Mouse (Mus musculus) forebrain, postnatal 0 days (tissue): Measurements from ENCODE around the gene Gadd45g. TPM values are rescaled to one million over a fixed set of nuclear protein-coding genes. Genes with fewer than 3 reads are reported as not detected.
A peak's percentile ranks its signal among the peaks of the same experiment; 100 is the strongest.

ENCODE experiments used
- ATAC-seq: fragments of 200-750 bp; cut with Nextera tagmentation; 2 replicates; pipeline ENCODE4 v1.8.0; 2017; ENCODE audit warnings: mild to moderate bottlenecking, moderate library complexity
- DNase-seq: peaks from one replicate; pipeline ENCODE4 v3.0.0-alpha.2; 2015
- H3K27ac ChIP-seq: fragments of 300-500 bp; sonication (generic); 2 replicates; pipeline ENCODE4 v1.5.1; 2014; ENCODE audit warnings: low read depth, mild to moderate bottlenecking, antibody characterized with exemption, low read length, moderate library complexity, mixed read lengths
- H3K27me3 ChIP-seq: fragments of 300-500 bp; sonication (generic); 2 replicates; pipeline ENCODE4 v1.6.1; 2014; ENCODE audit warnings: mild to moderate bottlenecking, low read length, mixed read lengths; ENCODE audit not compliant: insufficient read depth
- H3K36me3 ChIP-seq: fragments of 300-500 bp; sonication (generic); 2 replicates; pipeline ENCODE4 v1.6.1; 2014; ENCODE audit warnings: mild to moderate bottlenecking, moderate library complexity; ENCODE audit not compliant: insufficient read depth
- H3K4me1 ChIP-seq: fragments of 300-500 bp; sonication (generic); 2 replicates; pipeline ENCODE4 v1.6.1; 2014; ENCODE audit warnings: antibody characterized with exemption; ENCODE audit not compliant: insufficient read depth
- H3K4me2 ChIP-seq: fragments of 300-500 bp; sonication (generic); 2 replicates; pipeline ENCODE4 v1.6.1; 2014; ENCODE audit warnings: low read depth, mild to moderate bottlenecking, moderate library complexity
- H3K4me3 ChIP-seq: fragments of 300-500 bp; sonication (generic); 2 replicates; pipeline ENCODE4 v1.5.1; 2014; ENCODE audit warnings: low read depth, low read length, mixed read lengths
- H3K9ac ChIP-seq: fragments of 300-500 bp; sonication (generic); 2 replicates; pipeline ENCODE4 v1.6.1; 2014; ENCODE audit warnings: mild to moderate bottlenecking
- H3K9me3 ChIP-seq: fragments of 300-500 bp; sonication (generic); 2 replicates; pipeline ENCODE4 v1.6.1; 2016; ENCODE audit warnings: low read length
- CTCF ChIP-seq: sonication (generic); IDR thresholded peaks from 2 replicates; pipeline ENCODE4 v1.5.1; 2016; ENCODE audit warnings: antibody characterized with exemption, control low read depth, low read depth
- WGBS: fragments of 180-500 bp; shearing (Covaris S2); extraction: QIAGEN DNeasy Blood & Tissue Kit; methylation state at CpG from one replicate; pipeline ENCODE4 v1.1.7; 2014; 5-methylcytosine and 5-hydroxymethylcytosine counted together
- polyA plus RNA-seq: library from polyadenylated mRNA; unstranded; fragments of >200 nt; fragmentation: Nextera tagmentation; extraction: Ambion mirVana; gene quantifications from 2 replicates; pipeline ENCODE4 v1.2.1, GENCODE M21; 2015
- total RNA-seq: library from RNA; depleted of rRNA; stranded (reverse); fragments of >200 nt; gene quantifications from 2 replicates; pipeline ENCODE4 v1.2.3, GENCODE M21; 2014

Gadd45g gene
- total and polyA plus RNA-seq, 2 experiments from 2014 or later = 13.9 to 34.3 TPM

GRCm38 (mm10) chr13:51842773-51843172 lies 3.7 kb upstream of the Gadd45g start:
- Histone ChIP-seq H3K4me3 (0 out of 2 replicates have a peak overlapping the region, but pooled peaks have one; percentile 5), H3K9ac (no peak overlapping the region), H3K36me3 (no peaks in the 10 kb centered on the region), H3K4me1 (no peaks in the 10 kb centered on the region), H3K4me2 (0 out of 2 replicates have a peak overlapping the region, but pooled peaks have one; percentile 5), H3K9me3 (no peaks in the 10 kb centered on the region), H3K27me3 (peaks cover 12% of the 10 kb centered on the region; the same call in 1 of the 2 replicates), H3K27ac (no peak overlapping the region)
- ATAC-seq (no peak), DNase-seq (no peak)
- 9% methylated on average over 12 of the region's 12 CpGs for WGBS
- TF ChIP-seq CTCF = no peak

- H3K9me3 ChIP-seq = no peaks in the 10 kb centered on the region
- no peak overlapping the region for H3K9ac ChIP-seq
- TF ChIP-seq CTCF = no peak
- WGBS = 71% methylated on average over 4 of the region's 4 CpGs
- no peaks in the 10 kb centered on the region for H3K36me3 ChIP-seq
- no peak overlapping the region for H3K4me2 ChIP-seq
- peaks cover 12% of the 10 kb centered on the region; the same call in 1 of the 2 replicates for H3K27me3 ChIP-seq
- DNase-seq = no peak
- no peak overlapping the region for H3K4me3 ChIP-seq
- no peak for ATAC-seq
- H3K4me1 ChIP-seq = 0 out of 2 replicates have a peak, but pooled peaks cover 1% of the 10 kb centered on the region
- H3K27ac ChIP-seq = no peak overlapping the region
Measured at GRCm38 (mm10) chr13:51843298-51843697, 3.2 kb upstream of the Gadd45g start.

- H3K4me1 ChIP-seq = 0 out of 2 replicates have a peak, but pooled peaks cover 7% of the 10 kb centered on the region
- DNase-seq (no peak), ATAC-seq (no peak)
- H3K9ac ChIP-seq = no peak overlapping the region
- H3K9me3 ChIP-seq = no peaks in the 10 kb centered on the region
- no peaks in the 10 kb centered on the region for H3K36me3 ChIP-seq
- peaks cover 12% of the 10 kb centered on the region; the same call in 1 of the 2 replicates for H3K27me3 ChIP-seq
- H3K4me3 ChIP-seq = no peak overlapping the region
- no peak overlapping the region for H3K4me2 ChIP-seq
- no peak for TF ChIP-seq CTCF
- 88% methylated on average over 10 of the region's 10 CpGs for WGBS
- H3K27ac ChIP-seq = no peak overlapping the region
Measured at GRCm38 (mm10) chr13:51844118-51844517, 2.4 kb upstream of the Gadd45g start.

- 14% methylated on average over 10 of the region's 10 CpGs for WGBS
- H3K9me3 ChIP-seq = no peaks in the 10 kb centered on the region
- no peak overlapping the region for H3K9ac ChIP-seq
- peak; percentile 77 for TF ChIP-seq CTCF
- no peaks in the 10 kb centered on the region for H3K36me3 ChIP-seq
- ATAC-seq (no peak), DNase-seq (peak; percentile 79)
- 0 out of 2 replicates have a peak, but pooled peaks cover 10% of the 10 kb centered on the region for H3K4me1 ChIP-seq
- H3K4me3 ChIP-seq = no peak overlapping the region
- H3K27me3 ChIP-seq = peaks cover 12% of the 10 kb centered on the region; the same call in 1 of the 2 replicates
- H3K4me2 ChIP-seq = no peak overlapping the region
- no peak overlapping the region for H3K27ac ChIP-seq
Measured at GRCm38 (mm10) chr13:51844661-51845060, 1.8 kb upstream of the Gadd45g start.

- H3K9ac ChIP-seq = 0 out of 2 replicates have a peak overlapping the region, but pooled peaks have one; percentile 59
- H3K4me1 ChIP-seq = 0 out of 2 replicates have a peak, but pooled peaks cover 10% of the 10 kb centered on the region
- no peaks in the 10 kb centered on the region for H3K9me3 ChIP-seq
- 7% methylated on average over 10 of the region's 10 CpGs for WGBS
- DNase-seq (no peak), ATAC-seq (no peak)
- no peak for TF ChIP-seq CTCF
- H3K4me3 ChIP-seq = peak overlapping the region; percentile 58; the same call in 1 of the 2 replicates
- H3K27me3 ChIP-seq = peaks cover 12% of the 10 kb centered on the region; the same call in 1 of the 2 replicates
- H3K27ac ChIP-seq = no peak overlapping the region
- H3K36me3 ChIP-seq = no peaks in the 10 kb centered on the region
- H3K4me2 ChIP-seq = peak overlapping the region; percentile 99
Measured at GRCm38 (mm10) chr13:51845072-51845471, 1.4 kb upstream of the Gadd45g start.

GRCm38 (mm10) chr13:51845591-51846191 lies 787 bp upstream of the Gadd45g start:
- Histone ChIP-seq H3K27me3 (peaks cover 7% of the 10 kb centered on the region; the same call in 1 of the 2 replicates), H3K36me3 (no peaks in the 10 kb centered on the region), H3K4me3 (peak overlapping the region; percentile 58), H3K27ac (peak overlapping the region; percentile 82), H3K4me1 (0 out of 2 replicates have a peak, but pooled peaks cover 10% of the 10 kb centered on the region), H3K4me2 (peak overlapping the region; percentile 99), H3K9ac (peak overlapping the region; percentile 59), H3K9me3 (no peaks in the 10 kb centered on the region)
- DNase-seq (peak; percentile 85), ATAC-seq (peak; percentile 39)
- TF ChIP-seq CTCF = peak; percentile 73
- under 1% methylated on average over 45 of the region's 45 CpGs for WGBS
